Mouse (Mus musculus): ENCODE results near the gene Degs1. TPM values are rescaled to one million over a fixed set of nuclear protein-coding genes. Genes with fewer than 3 reads are reported as not detected.
A peak's percentile ranks its signal among the peaks of the same experiment; 100 is the strongest.
"Not testable (repeated sequence)": the region's sequence is repeated elsewhere in the genome, so short reads cannot be mapped to it uniquely, and the experiment has no call there.

Gene Degs1
- polyA plus RNA-seq, 1 experiment from 2014 or later = 64.3 TPM

GRCm38 (mm10) chr1:182297246-182297645 lies 14.6 kb upstream of the Degs1 start:
- 37% methylated on average over 3 of the region's 3 CpGs for whole genome bisulfite sequencing
- no peaks in the 10 kb centered on the region for H3K36me3 ChIP-seq (replicated peaks)
- DNase-seq (ENCODE audit: extremely low spot score, low spot score) = no peak
- no peaks in the 10 kb centered on the region; the same call in 1 of the 2 replicates for H3K27me3 ChIP-seq (ENCODE audit: poor library complexity, severe bottlenecking)
- H3K4me3 ChIP-seq = no peak overlapping the region
- no peak overlapping the region for H3K27ac ChIP-seq
- H3K9me3 ChIP-seq = peaks cover 14% of the 10 kb centered on the region
- peaks cover 8% of the 10 kb centered on the region for H3K4me1 ChIP-seq

DNA sequence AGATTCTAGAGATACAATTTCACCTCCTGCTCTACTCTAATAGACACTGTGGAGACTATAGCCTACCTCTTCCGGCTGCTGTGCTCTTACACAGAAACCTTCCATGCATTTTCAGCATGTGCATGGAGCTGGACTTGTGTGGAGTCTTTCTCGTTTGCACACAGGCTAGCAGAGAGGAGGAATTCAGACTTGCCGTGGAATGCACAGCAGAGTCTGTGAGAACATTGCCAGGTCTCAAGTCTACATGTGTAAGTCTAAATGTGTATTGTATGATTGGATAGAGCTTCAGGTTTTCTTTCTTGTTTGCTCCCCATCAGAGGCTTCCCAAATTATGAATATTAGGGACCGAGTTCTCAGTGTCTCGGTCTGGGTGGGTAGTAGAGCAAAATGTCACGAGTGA lies 14.2 kb upstream of the Degs1 start:
- H3K36me3 ChIP-seq (replicated peaks) = no peaks in the 10 kb centered on the region
- H3K4me3 ChIP-seq = no peak overlapping the region
- 79% methylated on average over 6 of the region's 6 CpGs for WGBS
- H3K4me1 ChIP-seq = peaks cover 8% of the 10 kb centered on the region
- peaks cover 14% of the 10 kb centered on the region for H3K9me3 ChIP-seq
- no peak for DNase-seq (ENCODE audit: extremely low spot score, low spot score)
- no peak overlapping the region for H3K27ac ChIP-seq
- H3K27me3 ChIP-seq (ENCODE audit: poor library complexity, severe bottlenecking) = no peaks in the 10 kb centered on the region; the same call in 1 of the 2 replicates

DNA sequence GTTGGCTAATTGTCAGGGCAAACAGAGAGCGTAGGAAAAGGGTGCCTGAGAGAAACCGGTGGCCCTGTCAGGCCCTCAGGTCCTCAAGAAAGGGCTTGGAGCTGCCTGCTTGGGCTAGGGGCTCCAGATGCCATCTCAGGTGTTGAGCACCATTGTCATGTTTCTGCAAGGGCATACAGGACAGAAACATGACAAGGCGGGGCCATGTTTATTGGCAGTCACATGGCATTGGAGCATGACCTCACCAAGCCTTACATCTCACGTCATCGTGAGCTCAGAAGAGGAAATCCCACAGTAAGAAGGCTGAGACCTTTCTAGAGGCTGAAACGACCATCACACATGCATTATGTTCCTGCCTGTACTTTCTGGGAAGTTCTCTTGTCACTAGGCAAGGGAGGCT lies 13.5 kb upstream of the Degs1 start:
- no peak for DNase-seq (ENCODE audit: extremely low spot score, low spot score)
- H3K36me3 ChIP-seq (replicated peaks) = no peaks in the 10 kb centered on the region
- H3K27ac ChIP-seq = no peak overlapping the region
- no peaks in the 10 kb centered on the region; the same call in 1 of the 2 replicates for H3K27me3 ChIP-seq (ENCODE audit: poor library complexity, severe bottlenecking)
- no peak overlapping the region for H3K4me3 ChIP-seq
- peaks cover 8% of the 10 kb centered on the region for H3K4me1 ChIP-seq
- peaks cover 14% of the 10 kb centered on the region for H3K9me3 ChIP-seq
- 85% methylated on average over 6 of the region's 6 CpGs for WGBS

DNA sequence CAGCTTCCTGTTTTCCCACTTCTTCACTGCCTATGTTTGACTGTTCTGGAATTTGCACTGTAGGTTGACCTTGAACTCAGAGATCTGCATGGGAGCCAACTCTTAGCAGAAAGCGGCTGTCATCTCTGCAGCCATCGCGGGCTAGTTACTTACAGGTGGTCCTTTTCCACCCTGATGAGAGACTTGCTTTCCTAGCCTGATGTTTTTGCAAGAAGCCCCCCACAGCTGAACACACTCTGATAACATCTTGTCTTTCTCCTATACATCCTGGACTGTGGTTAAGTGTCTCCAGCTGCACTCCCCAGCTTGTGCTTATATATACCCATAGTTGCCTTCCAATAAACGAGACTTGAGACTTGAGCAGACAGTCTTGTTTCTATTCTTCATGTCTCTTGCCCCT lies 9.7 kb upstream of the Degs1 start:
- H3K27ac ChIP-seq = no peak overlapping the region
- H3K4me1 ChIP-seq = peaks cover 13% of the 10 kb centered on the region
- DNase-seq (ENCODE audit: extremely low spot score, low spot score) = no peak
- no peak overlapping the region for H3K4me3 ChIP-seq
- no peaks in the 10 kb centered on the region for H3K36me3 ChIP-seq (replicated peaks)
- no peaks in the 10 kb centered on the region; the same call in 1 of the 2 replicates for H3K27me3 ChIP-seq (ENCODE audit: poor library complexity, severe bottlenecking)
- peaks cover 14% of the 10 kb centered on the region for H3K9me3 ChIP-seq
- 80% methylated on average over 4 of the region's 4 CpGs for WGBS

- not testable (repeated sequence) for H3K36me3 ChIP-seq (replicated peaks); H3K4me1 ChIP-seq; H3K27me3 ChIP-seq (ENCODE audit: poor library complexity, severe bottlenecking); DNase-seq (ENCODE audit: extremely low spot score, low spot score); H3K9me3 ChIP-seq; H3K27ac ChIP-seq; H3K4me3 ChIP-seq
- WGBS = 95% methylated on average over 3 of the region's 3 CpGs
These were observed 8.1 kb upstream of the Degs1 start for GRCm38 (mm10) chr1:182290741-182291140.

GRCm38 (mm10) chr1:182289781-182290180 lies 7.2 kb upstream of the Degs1 start:
- no peak for DNase-seq (ENCODE audit: extremely low spot score, low spot score)
- Histone ChIP-seq H3K4me1 (peaks cover 7% of the 10 kb centered on the region), H3K9me3 (0 out of 2 replicates have a peak, but pooled peaks cover 2% of the 10 kb centered on the region), H3K36me3 (replicated peaks) (no peaks in the 10 kb centered on the region), H3K4me3 (no peak overlapping the region), H3K27ac (no peak overlapping the region), H3K27me3 (ENCODE audit: poor library complexity, severe bottlenecking) (peaks cover 2% of the 10 kb centered on the region; the same call in 1 of the 2 replicates)
- 73% methylated on average over 2 of the region's 2 CpGs for WGBS

GRCm38 (mm10) chr1:182288601-182289000 lies 6.0 kb upstream of the Degs1 start:
- DNase-seq (ENCODE audit: extremely low spot score, low spot score) = no peak
- H3K36me3 ChIP-seq (replicated peaks) = no peaks in the 10 kb centered on the region
- no peak overlapping the region for H3K4me3 ChIP-seq
- WGBS = 65% methylated on average over 2 of the region's 2 CpGs
- no peak overlapping the region for H3K27ac ChIP-seq
- H3K9me3 ChIP-seq = no peaks in the 10 kb centered on the region
- peaks cover 7% of the 10 kb centered on the region for H3K4me1 ChIP-seq
- H3K27me3 ChIP-seq (ENCODE audit: poor library complexity, severe bottlenecking) = peaks cover 12% of the 10 kb centered on the region

DNA sequence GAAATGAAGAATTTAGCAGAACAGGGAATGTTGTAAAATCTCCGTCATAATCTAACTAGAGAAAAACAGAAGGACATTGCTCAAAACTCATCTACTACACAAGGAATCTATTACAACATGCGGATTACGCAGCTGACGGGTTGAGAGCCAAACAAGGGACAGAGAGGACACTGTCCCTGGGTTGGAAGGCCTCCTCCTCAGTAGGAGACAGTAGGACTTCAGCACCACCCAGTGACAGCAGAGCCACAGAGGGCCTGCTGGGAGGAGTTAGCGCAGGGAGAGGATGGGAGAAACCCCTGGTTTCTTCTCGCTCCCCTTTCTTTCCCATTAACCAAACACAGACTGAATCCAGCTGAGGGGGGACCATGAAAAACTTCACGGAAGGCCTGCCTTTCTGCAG lies 5.2 kb upstream of the Degs1 start:
- Histone ChIP-seq H3K27me3 (ENCODE audit: poor library complexity, severe bottlenecking) (peaks cover 18% of the 10 kb centered on the region), H3K4me1 (peaks cover 13% of the 10 kb centered on the region), H3K36me3 (replicated peaks) (no peaks in the 10 kb centered on the region), H3K9me3 (no peaks in the 10 kb centered on the region), H3K27ac (no peak overlapping the region), H3K4me3 (no peak overlapping the region)
- no peak for DNase-seq (ENCODE audit: extremely low spot score, low spot score)
- WGBS = 77% methylated on average over 7 of the region's 7 CpGs

DNA sequence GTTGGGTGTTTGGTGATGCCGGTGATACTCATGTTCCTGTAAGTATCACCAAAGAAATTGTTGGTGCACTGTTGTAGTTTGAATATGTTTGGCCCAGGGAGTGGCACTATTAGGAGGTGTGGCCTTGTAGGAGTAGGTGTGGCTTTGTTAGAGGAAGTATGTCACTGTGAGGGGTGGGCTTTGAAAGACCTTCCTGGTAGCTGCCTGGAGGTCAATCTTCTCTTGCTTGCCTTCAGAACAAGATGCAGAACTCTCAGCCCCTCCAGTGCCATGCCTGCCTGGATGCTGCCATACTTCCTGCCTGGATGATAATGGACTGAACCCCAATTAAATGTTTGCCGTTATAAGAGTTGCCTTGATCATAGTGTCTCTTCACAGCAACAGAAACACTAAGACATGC lies 2.2 kb upstream of the Degs1 start:
- peak; percentile 9 for DNase-seq (ENCODE audit: extremely low spot score, low spot score)
- Histone ChIP-seq H3K9me3 (no peaks in the 10 kb centered on the region), H3K36me3 (replicated peaks) (no peaks in the 10 kb centered on the region), H3K27me3 (ENCODE audit: poor library complexity, severe bottlenecking) (peaks cover 18% of the 10 kb centered on the region), H3K27ac (no peak overlapping the region), H3K4me3 (no peak overlapping the region), H3K4me1 (peaks cover 40% of the 10 kb centered on the region)
- 90% methylated on average over 2 of the region's 2 CpGs for WGBS

GRCm38 (mm10) chr1:182283231-182283630 lies 627 bp upstream of the Degs1 start:
- H3K4me3 ChIP-seq = peak overlapping the region; percentile 85

DNA sequence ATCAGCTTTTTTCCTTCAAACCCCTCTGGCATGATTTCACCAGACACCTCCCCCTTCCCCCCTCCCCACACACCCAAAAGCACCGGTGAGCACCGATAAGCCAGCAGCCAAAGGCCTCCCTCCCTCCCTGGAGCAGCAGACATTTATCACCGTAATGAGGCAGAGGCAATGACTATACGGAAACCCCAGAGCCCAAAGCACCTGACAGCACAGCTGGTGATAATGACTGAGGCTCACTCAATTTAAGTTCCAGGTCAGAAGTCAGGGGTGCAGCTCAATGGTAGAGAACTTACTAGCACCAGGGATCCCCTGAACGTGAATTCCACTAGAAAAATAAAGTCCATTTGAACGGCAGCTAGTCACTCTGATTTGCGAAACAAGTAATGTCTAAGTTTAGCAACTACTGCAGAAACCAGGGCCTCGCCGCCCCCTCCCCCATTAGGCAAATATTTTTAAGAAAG lies 1.3 kb downstream of the Degs1 start:
- peak overlapping the region; percentile 97; the same call in 1 of the 2 replicates for H3K27ac ChIP-seq

More at GRCm38 (mm10) chr1:182283231-182283630, 627 bp upstream of the Degs1 start:
- H3K4me1 ChIP-seq = peaks cover 34% of the 10 kb centered on the region
- H3K27me3 ChIP-seq (ENCODE audit: poor library complexity, severe bottlenecking) = peaks cover 18% of the 10 kb centered on the region
- H3K9me3 ChIP-seq = no peaks in the 10 kb centered on the region
- DNase-seq (ENCODE audit: extremely low spot score, low spot score) = no peak
- no peak overlapping the region for H3K27ac ChIP-seq
- peaks cover 12% of the 10 kb centered on the region for H3K36me3 ChIP-seq (replicated peaks)
- 31% methylated on average over 7 of the region's 7 CpGs for WGBS

DNA sequence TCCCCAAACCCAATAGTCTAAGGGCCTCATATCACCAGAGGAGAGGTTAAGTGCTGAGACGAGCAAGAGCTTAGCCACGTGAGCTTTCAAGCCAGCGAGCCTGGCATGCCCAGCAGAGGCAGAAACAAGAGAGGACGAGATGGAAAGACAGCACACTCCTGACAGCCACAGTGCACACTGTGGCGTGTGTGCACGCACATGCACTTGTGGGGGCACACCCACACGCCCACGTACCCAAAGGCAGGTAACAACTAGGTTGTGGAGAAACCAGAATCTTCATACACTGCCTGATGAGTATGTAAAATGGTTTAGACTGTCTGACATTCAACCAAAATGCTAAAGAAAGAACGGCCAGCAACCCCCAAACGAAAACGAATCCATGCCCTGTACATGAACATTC lies 2.0 kb downstream of the Degs1 start:
- 68% methylated on average over 11 of the region's 11 CpGs for WGBS
- Histone ChIP-seq H3K36me3 (replicated peaks) (peaks cover 39% of the 10 kb centered on the region), H3K27me3 (ENCODE audit: poor library complexity, severe bottlenecking) (peaks cover 18% of the 10 kb centered on the region), H3K4me1 (peaks cover 34% of the 10 kb centered on the region), H3K9me3 (no peaks in the 10 kb centered on the region), H3K4me3 (peak overlapping the region; percentile 85; the same call in 1 of the 2 replicates), H3K27ac (0 out of 2 replicates have a peak overlapping the region, but pooled peaks have one; percentile 11)
- no peak for DNase-seq (ENCODE audit: extremely low spot score, low spot score)

More for the DNA sequence above, 1.3 kb downstream of the Degs1 start:
- peaks cover 18% of the 10 kb centered on the region for H3K27me3 ChIP-seq (ENCODE audit: poor library complexity, severe bottlenecking)
- WGBS = 20% methylated on average over 9 of the region's 9 CpGs
- peaks cover 32% of the 10 kb centered on the region for H3K36me3 ChIP-seq (replicated peaks)
- no peak for DNase-seq (ENCODE audit: extremely low spot score, low spot score)
- peaks cover 34% of the 10 kb centered on the region for H3K4me1 ChIP-seq
- no peaks in the 10 kb centered on the region for H3K9me3 ChIP-seq
- H3K4me3 ChIP-seq = peak overlapping the region; percentile 85

DNA sequence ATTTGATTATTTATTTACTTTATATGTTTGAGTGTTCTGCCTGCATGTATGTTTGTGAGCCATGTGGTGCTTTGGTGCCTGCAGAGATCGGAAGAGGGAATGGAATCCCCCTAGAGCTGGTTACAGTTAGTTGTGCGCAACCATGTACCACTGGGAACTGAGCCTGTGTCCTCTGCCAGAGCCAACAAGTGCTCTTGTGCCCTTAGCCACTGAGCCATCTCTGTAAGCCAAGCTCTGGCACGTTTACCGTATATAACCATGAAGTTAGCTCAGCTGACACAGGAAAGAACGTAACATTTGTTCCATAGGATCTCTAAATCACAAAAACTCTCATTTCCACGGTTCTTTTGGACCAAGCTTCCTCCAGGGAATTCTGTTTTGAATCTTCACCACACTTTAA lies 2.6 kb downstream of the Degs1 start:
- 89% methylated on average over 6 of the region's 6 CpGs for WGBS
- Histone ChIP-seq H3K4me1 (peaks cover 34% of the 10 kb centered on the region), H3K4me3 (no peak overlapping the region)

GRCm38 (mm10) chr1:182279436-182279835 lies 3.2 kb downstream of the Degs1 start:
- 95% methylated on average over 4 of the region's 4 CpGs for WGBS
- H3K4me1 ChIP-seq = peaks cover 34% of the 10 kb centered on the region
- no peak for DNase-seq (ENCODE audit: extremely low spot score, low spot score)

More for the DNA sequence above, 2.6 kb downstream of the Degs1 start:
- H3K27ac ChIP-seq = no peak overlapping the region
- H3K9me3 ChIP-seq = no peaks in the 10 kb centered on the region
- peaks cover 44% of the 10 kb centered on the region for H3K36me3 ChIP-seq (replicated peaks)
- DNase-seq (ENCODE audit: extremely low spot score, low spot score) = no peak
- H3K27me3 ChIP-seq (ENCODE audit: poor library complexity, severe bottlenecking) = peaks cover 18% of the 10 kb centered on the region

More at GRCm38 (mm10) chr1:182279436-182279835, 3.2 kb downstream of the Degs1 start:
- no peak overlapping the region for H3K4me3 ChIP-seq
- peaks cover 50% of the 10 kb centered on the region for H3K36me3 ChIP-seq (replicated peaks)
- H3K9me3 ChIP-seq = no peaks in the 10 kb centered on the region
- H3K27me3 ChIP-seq (ENCODE audit: poor library complexity, severe bottlenecking) = peaks cover 13% of the 10 kb centered on the region
- no peak overlapping the region for H3K27ac ChIP-seq

Data from forebrain, embryonic 10.5 days (tissue).